Mouse (Mus musculus) kidney, adult 2 months (tissue): ENCODE data around the gene Ano6. TPM values are rescaled to one million over a fixed set of nuclear protein-coding genes. Genes with fewer than 3 reads are reported as not detected.

Experiments used
- DNase-seq: peaks from one replicate; pipeline ENCODE4 v3.0.0; 2021
- H3K27ac ChIP-seq: fragments of 200-500 bp; 2 replicates; pipeline ENCODE4 v1.5.1; 2012; ENCODE audit warnings: low read depth, low read length, control low read depth, inconsistent platforms; ENCODE audit not compliant: insufficient read depth
- H3K27me3 ChIP-seq: fragments of 200-500 bp; replicated peaks from 2 replicates; pipeline ENCODE4 v1.6.1; 2012; ENCODE audit warnings: mild to moderate bottlenecking, moderate library complexity, low read length, inconsistent platforms; ENCODE audit not compliant: control insufficient read depth, insufficient read depth
- H3K36me3 ChIP-seq: fragments of 200-500 bp; 2 replicates; pipeline ENCODE4 v1.6.1; 2012; ENCODE audit warnings: mild to moderate bottlenecking, moderate library complexity, low read length, inconsistent platforms; ENCODE audit not compliant: control insufficient read depth, insufficient read depth
- H3K4me1 ChIP-seq: fragments of 200-500 bp; 2 replicates; pipeline ENCODE4 v1.6.1; 2011; ENCODE audit warnings: low read length; ENCODE audit not compliant: control insufficient read depth, insufficient read depth
- H3K4me3 ChIP-seq: fragments of 200-500 bp; 2 replicates; pipeline ENCODE4 v1.5.1; 2011; ENCODE audit warnings: mild to moderate bottlenecking, low read depth, low read length, control low read depth; ENCODE audit not compliant: insufficient read depth
- CTCF ChIP-seq: fragments of 200-500 bp; conservative IDR thresholded peaks from 2 replicates; pipeline ENCODE4 v1.5.1; 2011; ENCODE audit warnings: low read depth, mild to moderate bottlenecking, control low read depth, low read length, moderate library complexity, mixed read lengths; ENCODE audit not compliant: insufficient read depth, insufficient read length
- POLR2A ChIP-seq: fragments of 200-500 bp; IDR thresholded peaks from one replicate; pipeline ENCODE4 v1.6.1; 2011; ENCODE audit warnings: low read depth, low read length, control low read depth
- WGBS: fragments of 180-500 bp; shearing (Covaris S2); methylation state at CpG from one replicate; pipeline ENCODE4 v1.1.7; 2018; 5-methylcytosine and 5-hydroxymethylcytosine counted together
- polyA plus RNA-seq: library from polyadenylated mRNA; depleted of rRNA; stranded (reverse); fragments of >200 nt; gene quantifications from 2 replicates; pipeline ENCODE4 v1.2.3, GENCODE M21; 2012

The Ano6 gene
- polyA plus RNA-seq, 1 experiment: 40.3 TPM

DNA sequence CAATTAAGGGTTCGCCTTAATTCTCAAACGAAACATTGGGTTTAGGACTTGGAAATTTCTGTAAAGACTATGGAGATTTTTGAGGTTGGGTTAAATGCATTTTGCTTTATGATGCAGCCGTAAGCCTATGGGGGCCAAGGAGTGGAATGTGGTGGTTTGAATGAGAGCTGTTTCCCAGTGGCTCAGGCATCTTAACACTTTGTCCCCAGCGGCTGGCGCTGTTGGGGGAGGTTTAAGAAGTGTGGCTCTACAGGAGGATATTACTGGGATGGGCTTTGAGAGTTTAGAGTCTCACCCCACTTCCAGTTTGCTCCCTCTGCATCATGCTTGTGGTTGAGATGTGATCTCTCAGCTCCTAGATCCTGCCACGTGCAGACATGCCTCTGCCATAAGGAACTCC lies 131.9 kb downstream of the Ano6 start:
- H3K4me3 ChIP-seq: no peak overlapping the region
- 96% methylated on average over 6 of the region's 6 CpGs for whole genome bisulfite sequencing
- no peak overlapping the region for H3K27ac ChIP-seq
- no peak for TF ChIP-seq POLR2A
- no peak for TF ChIP-seq CTCF
- H3K4me1 ChIP-seq: no peaks in the 10 kb centered on the region
- no peak for DNase-seq
- no peaks in the 10 kb centered on the region; the same call in 1 of the 2 replicates for H3K36me3 ChIP-seq
- H3K27me3 ChIP-seq: no peaks in the 10 kb centered on the region

DNA sequence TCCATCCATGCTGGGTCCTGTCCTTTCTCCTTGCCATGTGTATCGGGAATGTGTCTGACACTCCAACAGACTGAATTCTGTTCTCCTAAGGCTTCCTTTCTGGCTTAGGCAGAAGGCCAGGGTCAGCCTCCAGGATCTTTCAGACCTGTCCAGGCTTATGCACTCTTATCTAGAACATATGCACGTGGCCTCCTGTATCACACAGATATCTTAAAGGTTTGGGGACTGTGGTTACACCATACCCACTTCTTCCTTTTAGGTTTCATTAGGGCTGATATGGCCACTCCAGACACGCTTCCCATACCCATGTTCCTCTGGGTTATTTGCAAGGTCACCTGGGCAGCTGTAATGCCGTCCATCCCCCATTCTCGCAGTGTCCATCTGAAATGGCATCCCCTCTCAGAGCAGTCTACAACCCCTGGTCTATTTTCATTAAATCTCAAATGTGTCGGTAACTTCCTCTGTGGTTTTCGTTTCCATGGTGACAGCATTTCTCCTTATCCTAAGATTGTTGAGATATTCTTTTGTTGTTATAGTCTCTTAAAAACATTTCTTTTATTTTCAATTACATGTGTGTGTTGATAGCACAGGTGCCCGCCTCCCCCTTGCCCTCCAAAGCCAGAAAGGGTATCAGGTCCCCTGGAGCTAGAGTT lies 134.8 kb downstream of the Ano6 start:
- WGBS: 82% methylated on average over 8 of the region's 8 CpGs
- Histone ChIP-seq H3K36me3 (no peaks in the 10 kb centered on the region; the same call in none of the 2 replicates), H3K4me3 (no peak overlapping the region), H3K4me1 (no peaks in the 10 kb centered on the region), H3K27ac (no peak overlapping the region), H3K27me3 (no peaks in the 10 kb centered on the region)
- TF ChIP-seq POLR2A (no peak), CTCF (no peak)
- no peak for DNase-seq

DNA sequence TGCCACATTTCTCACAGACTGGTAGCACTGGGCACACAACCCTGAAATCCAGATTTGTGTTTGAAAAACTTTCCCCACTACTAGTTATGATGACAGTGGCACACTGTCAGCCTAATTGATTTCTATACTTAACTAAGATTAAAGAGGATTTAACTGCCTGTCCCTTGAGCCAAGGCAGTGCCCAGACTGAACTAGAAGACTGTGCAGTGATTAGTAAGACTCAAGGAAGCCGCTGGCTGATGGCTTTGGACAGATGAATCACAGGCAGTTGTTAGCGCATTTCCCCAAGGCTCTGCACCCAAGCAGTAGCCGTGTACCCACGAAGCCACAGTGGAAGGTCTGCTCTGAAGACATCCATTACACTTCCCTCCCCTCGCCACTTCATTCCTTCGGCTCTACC lies 138.4 kb downstream of the Ano6 start:
- no peaks in the 10 kb centered on the region for H3K27me3 ChIP-seq
- no peak for DNase-seq
- H3K4me3 ChIP-seq: no peak overlapping the region
- 97% methylated on average over 6 of the region's 6 CpGs for WGBS
- H3K4me1 ChIP-seq: no peaks in the 10 kb centered on the region
- TF ChIP-seq POLR2A (no peak), CTCF (no peak)
- H3K27ac ChIP-seq: no peak overlapping the region
- H3K36me3 ChIP-seq: no peaks in the 10 kb centered on the region; the same call in 1 of the 2 replicates

DNA sequence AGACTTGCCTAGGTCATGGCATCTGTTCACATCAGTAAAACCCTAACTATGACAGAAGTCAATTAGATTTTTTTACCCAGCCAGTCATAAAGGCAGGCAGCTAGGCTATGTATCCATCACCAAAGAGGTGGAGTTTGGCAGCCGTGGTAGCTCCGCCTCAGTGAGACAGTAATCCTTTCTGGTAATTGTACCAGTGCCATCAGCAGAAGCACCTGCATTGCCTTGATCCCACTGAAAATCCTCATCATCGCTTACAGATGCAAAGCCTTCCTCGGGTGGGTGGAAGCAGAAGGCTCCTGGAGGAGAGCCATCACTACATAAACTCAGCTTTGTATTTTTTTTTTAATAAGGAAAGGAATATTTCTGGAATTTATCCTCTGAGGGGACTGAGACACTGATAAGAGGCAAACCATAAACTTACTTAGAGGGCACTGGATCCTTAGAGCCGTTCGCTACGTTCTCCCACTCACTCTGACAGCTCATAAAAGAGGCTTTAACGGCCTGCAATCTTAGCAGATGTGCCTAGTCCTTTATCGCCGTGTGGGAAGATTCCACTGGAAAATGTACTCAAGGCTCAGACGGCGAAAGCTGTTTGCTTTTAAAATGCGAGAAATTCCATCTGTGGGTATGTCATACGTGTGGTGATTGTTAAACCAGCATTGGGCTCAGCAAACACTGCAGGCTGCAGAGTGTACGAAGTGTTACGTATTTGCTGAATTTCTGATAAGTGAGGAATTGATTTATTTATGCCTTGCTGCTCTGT lies 140.6 kb downstream of the Ano6 start:
- Histone ChIP-seq H3K4me3 (no peak overlapping the region), H3K27me3 (no peaks in the 10 kb centered on the region), H3K27ac (peak overlapping the region; percentile 16; the same call in 1 of the 2 replicates), H3K36me3 (no peaks in the 10 kb centered on the region; the same call in 1 of the 2 replicates), H3K4me1 (no peaks in the 10 kb centered on the region)
- WGBS: 71% methylated on average over 16 of the region's 16 CpGs
- TF ChIP-seq POLR2A (no peak), CTCF (no peak)
- peak; percentile 35 for DNase-seq

DNA sequence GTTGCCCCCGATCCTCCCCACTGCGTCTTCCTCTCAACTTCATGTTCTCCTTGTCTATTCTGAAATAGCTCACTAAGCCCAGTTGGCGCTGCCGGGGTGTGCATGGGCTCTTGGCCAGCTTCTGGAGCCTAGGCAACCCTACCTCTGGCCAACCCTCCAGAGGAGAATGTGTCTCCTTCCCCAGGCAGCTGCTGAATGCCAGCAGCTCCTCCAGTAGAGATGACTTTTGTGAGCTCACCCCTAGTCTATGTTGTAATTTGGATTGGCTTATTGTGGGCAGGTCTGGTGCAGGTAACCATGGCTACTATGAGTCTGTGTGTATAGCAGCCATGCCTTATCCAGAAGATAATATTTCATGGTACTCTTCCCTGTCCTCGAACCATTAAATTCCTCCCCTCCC lies 141.7 kb downstream of the Ano6 start:
- H3K36me3 ChIP-seq: no peaks in the 10 kb centered on the region; the same call in 1 of the 2 replicates
- no peak for DNase-seq

DNA sequence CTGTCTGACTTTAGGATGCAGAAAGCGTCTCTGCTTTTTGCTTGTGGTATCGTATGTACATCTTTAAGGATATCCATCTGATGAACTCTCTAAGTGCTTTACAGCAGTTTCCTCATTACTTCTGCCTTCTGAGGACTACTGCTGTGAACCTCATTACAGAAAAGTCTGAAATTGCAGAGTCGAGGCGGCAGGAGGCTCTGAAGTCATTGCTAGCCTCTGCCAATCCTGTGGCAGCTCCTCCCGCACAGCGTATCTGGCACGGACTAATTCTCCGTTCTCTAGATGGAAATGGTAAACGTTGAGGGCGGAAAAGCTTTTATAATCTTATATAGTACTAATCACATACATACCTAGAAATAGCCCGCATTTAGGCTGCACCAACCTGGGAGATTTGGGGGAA lies 144.5 kb downstream of the Ano6 start:
- Histone ChIP-seq H3K4me1 (no peaks in the 10 kb centered on the region), H3K27me3 (no peaks in the 10 kb centered on the region), H3K27ac (no peak overlapping the region), H3K4me3 (no peak overlapping the region), H3K36me3 (no peaks in the 10 kb centered on the region)
- DNase-seq: no peak
- TF ChIP-seq POLR2A (no peak), CTCF (no peak)
- 90% methylated on average over 11 of the region's 11 CpGs for WGBS

More for the DNA sequence above, 141.7 kb downstream of the Ano6 start:
- Histone ChIP-seq H3K27ac (no peak overlapping the region), H3K27me3 (no peaks in the 10 kb centered on the region), H3K4me3 (no peak overlapping the region), H3K4me1 (no peaks in the 10 kb centered on the region)
- no peak for TF ChIP-seq POLR2A
- no peak for TF ChIP-seq CTCF
- 76% methylated on average over 5 of the region's 5 CpGs for WGBS

DNA sequence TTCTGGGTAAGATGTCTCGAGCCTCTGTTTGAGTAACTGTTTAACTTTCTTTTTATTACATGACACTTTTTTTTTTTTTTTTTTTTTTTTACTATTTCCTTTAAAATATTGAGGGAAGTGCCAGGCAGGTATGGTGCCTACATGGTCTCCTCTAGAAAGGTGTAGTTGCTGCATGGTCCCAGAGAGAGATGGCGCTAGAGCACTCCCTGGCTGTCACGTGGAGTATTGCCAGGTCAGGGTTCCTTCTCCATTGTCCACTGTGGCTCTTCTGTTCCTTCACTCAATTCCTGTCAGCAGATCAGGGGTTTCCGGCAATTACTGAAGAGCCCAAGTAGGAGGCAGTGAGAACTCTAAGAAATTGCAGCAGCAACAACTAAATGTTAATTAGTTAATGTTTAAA lies 152.8 kb downstream of the Ano6 start:
- DNase-seq: peak; percentile 52
- WGBS: 52% methylated on average over 4 of the region's 4 CpGs
- H3K36me3 ChIP-seq: no peaks in the 10 kb centered on the region

More for the DNA sequence above, 152.8 kb downstream of the Ano6 start:
- Histone ChIP-seq H3K27me3 (no peaks in the 10 kb centered on the region), H3K4me3 (no peak overlapping the region), H3K27ac (no peak overlapping the region), H3K4me1 (no peaks in the 10 kb centered on the region)
- TF ChIP-seq CTCF: peak; percentile 78
- no peak for TF ChIP-seq POLR2A
